Mouse (Mus musculus): ENCODE data around the gene Dtymk.
"Not testable (repeated sequence)": the region's sequence is repeated elsewhere in the genome, so short reads cannot be mapped to it uniquely, and the experiment has no call there.

Dtymk gene

GRCm38 (mm10) chr1:93801741-93802238 lies at the start of gene Dtymk:
Dtymk (minus strand) TSS chr1:93801934.
- DNase-seq: peak; percentile 93 to 95

- not testable (repeated sequence) for DNase-seq
Observed at GRCm38 (mm10) chr1:93845766-93846366, 44.1 kb upstream of the Dtymk start.

- DNase-seq: not testable (repeated sequence)
Observed at GRCm38 (mm10) chr1:93838569-93838968, 36.8 kb upstream of the Dtymk start.

GRCm38 (mm10) chr1:93837335-93837734 lies 35.6 kb upstream of the Dtymk start:
- no peak for DNase-seq

GRCm38 (mm10) chr1:93836532-93836913 lies 34.8 kb upstream of the Dtymk start:
- no peak for DNase-seq

GRCm38 (mm10) chr1:93835876-93836531 lies 34.3 kb upstream of the Dtymk start:
- DNase-seq: no peak

GRCm38 (mm10) chr1:93835211-93835610 lies 33.5 kb upstream of the Dtymk start:
- no peak for DNase-seq

GRCm38 (mm10) chr1:93834671-93835150 lies 33.0 kb upstream of the Dtymk start:
- DNase-seq: no peak

- not testable (repeated sequence) for DNase-seq
Observed at GRCm38 (mm10) chr1:93832754-93833360, 31.1 kb upstream of the Dtymk start.

- no peak for DNase-seq
Observed at GRCm38 (mm10) chr1:93826540-93826835, 24.8 kb upstream of the Dtymk start.

- no peak for DNase-seq
Observed at GRCm38 (mm10) chr1:93825771-93826539, 24.2 kb upstream of the Dtymk start.

GRCm38 (mm10) chr1:93825105-93825674 lies 23.5 kb upstream of the Dtymk start:
- peak; percentile 96 for DNase-seq

- no peak for DNase-seq
Observed at GRCm38 (mm10) chr1:93824609-93825008, 22.9 kb upstream of the Dtymk start, which contains the start of gene D2hgdh. D2hgdh (plus strand) TSS chr1:93824909.

GRCm38 (mm10) chr1:93823796-93824495 lies 22.2 kb upstream of the Dtymk start:
- DNase-seq: no peak

GRCm38 (mm10) chr1:93818722-93819121 lies 17.0 kb upstream of the Dtymk start:
- no peak for DNase-seq

GRCm38 (mm10) chr1:93817823-93818532 lies 16.2 kb upstream of the Dtymk start:
- DNase-seq: no peak

- DNase-seq: no peak
Observed at GRCm38 (mm10) chr1:93811495-93812039, 9.8 kb upstream of the Dtymk start.

GRCm38 (mm10) chr1:93810011-93810410 lies 8.3 kb upstream of the Dtymk start:
- no peak for DNase-seq

GRCm38 (mm10) chr1:93808871-93809270 lies 7.1 kb upstream of the Dtymk start:
- no peak for DNase-seq

GRCm38 (mm10) chr1:93805221-93805951 lies 3.7 kb upstream of the Dtymk start:
- DNase-seq: no peak

- no peak for DNase-seq
Observed at GRCm38 (mm10) chr1:93804818-93805217, 3.1 kb upstream of the Dtymk start.
